Mouse (Mus musculus): ENCODE data around the gene Phactr3.

Phactr3 gene

DNA sequence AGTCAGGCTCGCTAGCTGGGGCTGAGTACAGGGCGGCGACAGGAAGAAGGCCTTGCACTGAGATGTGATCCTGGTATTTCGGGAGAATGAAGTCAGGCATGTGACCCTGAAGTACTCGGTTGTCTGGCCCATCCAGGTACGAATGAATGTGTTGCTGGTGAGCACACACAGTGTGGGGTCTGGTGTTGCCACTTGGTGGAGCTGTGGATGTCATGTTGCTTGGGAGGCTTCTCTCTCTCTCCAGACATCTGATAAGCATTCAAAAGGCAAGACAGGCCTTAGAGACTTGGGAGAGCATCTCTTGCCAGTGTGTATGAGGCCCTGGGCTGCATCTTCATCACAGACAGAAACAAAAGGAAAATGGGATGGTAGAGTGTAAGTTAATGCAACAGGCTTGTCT, 77.3 kb downstream of the Phactr3 start:
- DNase-seq = no peak

DNA sequence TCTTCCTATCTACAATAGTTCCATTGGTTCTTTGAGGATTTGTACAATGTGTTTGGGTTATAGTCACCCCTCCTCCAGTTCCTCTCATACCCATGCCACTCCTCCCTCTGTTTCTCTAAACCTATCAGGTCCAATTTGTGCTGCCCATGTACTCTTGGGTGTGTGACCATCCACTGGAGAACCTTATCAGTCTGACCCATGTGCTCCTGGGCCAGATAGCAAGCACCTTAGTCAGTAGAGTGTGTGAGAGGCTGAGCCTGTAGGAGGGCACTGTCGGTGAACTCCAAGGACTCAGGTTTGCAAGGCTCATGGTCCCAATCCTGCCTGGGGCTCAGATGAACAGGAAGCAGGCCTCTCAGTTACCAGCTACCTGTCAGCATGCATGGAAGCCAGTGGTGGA, 78.8 kb downstream of the Phactr3 start:
- DNase-seq = no peak

DNA sequence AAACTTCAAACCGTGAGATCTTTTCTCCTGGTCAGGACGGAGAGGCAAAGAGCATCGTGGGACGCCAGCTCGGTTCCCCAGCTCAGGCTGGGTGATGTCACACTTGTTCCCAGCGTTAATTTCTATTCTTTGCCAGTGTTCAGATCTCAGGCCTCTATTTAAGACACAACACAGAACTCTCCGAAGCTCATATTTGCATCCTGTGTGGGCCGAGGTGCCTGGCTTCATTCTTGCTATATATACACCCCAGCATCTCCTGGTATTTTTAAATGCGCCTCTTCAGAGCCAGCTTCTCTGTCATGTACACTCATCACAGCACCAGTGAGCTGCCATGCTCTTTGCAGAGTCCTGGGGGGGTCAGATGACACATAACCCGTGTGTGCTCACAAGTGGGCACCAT, 85.7 kb downstream of the Phactr3 start:
- no peak for DNase-seq

DNA sequence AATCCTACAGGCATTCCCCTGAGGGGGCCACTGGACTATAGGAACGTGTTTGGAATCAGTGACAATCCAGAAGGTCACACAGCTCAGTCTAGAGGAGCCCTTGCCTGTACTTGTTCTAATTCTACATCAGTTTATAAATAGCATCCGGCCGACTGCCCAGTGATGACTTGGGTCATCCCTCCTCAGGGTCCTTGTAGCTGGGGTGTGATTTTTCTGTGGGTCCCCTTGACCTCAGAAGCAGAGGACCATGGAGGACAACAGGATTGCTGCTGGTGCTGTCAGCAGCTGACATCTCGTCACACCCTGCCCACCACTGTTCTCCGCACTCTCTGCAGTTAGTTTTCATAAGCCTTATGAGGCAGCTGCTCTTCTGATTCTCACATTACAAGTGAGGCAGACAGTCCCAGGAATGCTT, 89.4 kb downstream of the Phactr3 start:
- DNase-seq = no peak

DNA sequence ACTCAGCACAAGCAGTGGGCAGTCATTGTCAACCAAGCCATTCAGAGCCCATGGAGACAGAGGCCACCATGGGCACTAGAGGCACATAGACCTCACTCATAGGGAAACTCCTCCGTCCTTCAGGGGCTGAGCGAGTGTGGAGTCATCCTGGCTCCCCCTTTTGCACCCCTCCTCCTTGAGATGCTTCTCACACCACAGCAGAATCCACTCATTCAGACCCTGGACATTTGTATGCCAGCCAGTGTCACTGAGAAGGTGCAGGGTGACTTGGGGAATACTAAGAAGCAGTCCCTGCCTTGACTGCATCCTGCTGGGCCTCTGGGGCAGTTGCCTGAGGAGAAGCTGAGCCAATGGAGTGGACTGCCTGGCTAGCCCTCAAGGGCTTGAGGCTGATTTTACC, 95.1 kb downstream of the Phactr3 start:
- no peak for DNase-seq

DNA sequence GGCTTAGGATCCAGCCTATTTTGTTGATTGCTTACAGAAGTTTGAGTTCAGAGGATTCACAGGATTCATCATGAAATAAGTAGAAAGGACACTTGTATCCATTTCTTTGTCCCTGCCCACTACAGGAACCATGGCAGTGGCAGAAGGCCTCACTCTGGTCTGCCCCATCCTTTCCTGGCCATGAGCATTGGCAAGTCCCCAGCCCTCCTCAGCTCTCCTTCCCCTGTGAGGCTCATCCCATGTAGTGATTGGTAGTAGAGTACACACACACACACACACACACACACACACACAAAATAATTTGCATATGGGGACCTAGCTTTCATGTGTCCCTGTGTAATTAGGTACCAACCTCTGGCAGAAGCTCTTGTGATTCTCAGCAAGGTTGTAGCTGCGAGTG, 95.8 kb downstream of the Phactr3 start:
- no peak for DNase-seq

DNA sequence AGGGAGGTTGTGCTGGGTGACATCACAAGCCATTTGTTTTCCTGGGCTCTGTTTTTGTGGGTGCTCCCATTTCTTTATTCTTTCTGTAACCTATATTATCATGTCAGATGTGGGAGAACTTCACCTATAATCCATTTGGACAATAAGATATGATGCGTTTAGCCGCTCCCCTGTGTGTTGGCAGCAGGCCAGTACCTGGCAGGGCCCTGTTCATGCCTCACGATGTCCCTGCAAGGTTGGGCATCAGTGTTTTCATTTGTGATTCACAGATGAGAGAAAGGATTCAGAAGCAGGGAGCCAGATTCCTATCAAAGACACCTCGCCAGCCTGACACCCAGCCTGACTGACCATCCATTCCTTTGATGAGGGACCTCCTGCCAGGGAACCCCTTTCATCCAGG, 99.7 kb downstream of the Phactr3 start:
- DNase-seq = no peak

DNA sequence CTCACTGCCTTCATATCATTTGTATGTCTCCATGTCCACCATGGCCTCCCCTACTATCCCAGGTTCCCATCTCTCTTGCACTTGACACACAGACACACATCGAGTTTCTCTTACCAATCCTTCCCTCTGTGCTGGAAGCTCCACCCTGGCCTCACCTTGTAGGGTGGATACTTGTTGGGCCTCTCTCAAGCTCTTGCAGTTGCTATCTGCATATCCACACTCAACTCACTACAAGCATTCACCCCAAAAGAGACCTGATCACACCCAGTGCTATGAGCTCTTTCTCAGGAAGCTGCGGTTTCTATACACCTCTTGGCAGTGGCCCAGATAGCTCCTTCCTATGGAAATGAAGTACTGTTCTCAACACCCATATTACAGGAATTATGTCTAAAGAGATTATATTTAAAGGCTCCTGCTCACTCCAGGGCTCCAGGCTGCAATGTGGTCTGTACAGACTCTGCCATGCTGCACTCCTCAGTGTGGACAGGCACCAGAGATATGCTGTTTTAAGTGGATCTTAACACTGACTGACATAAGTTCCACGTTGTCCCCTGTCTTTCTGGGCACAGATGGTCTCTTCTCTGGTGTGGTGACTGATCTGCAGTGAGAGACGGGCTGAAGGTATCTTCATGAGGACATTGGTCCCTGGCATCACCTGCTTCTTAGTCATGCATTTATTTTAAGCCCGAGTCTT, 100.8 kb downstream of the Phactr3 start:
- no peak for DNase-seq

DNA sequence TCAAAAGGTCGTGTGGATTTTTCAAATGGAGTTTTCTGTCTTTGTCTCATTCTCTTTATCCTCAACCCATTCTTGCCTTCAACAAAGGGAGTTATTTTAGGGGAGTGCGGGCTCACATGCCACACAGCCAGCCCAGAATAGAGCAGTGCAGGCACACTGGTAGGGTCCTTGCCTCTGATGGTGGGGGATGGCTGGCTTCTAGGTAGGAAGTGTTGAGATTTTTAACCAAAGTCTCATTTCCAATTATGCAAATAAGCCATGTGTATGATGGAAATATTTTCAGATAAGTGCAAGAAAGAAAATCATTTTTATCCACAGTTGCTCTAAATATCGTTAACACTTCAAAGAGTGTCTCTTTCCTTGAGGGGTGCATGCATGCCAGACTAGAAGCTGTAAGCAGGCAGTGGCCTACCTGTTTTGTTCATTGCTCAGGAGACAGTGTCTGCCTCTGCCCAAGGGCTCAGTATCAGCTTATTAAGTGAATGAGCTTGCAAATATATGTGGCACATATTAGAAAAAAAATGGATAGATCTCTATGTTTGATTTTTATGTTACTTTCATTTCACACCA, 101.5 kb downstream of the Phactr3 start:
- DNase-seq = no peak

DNA sequence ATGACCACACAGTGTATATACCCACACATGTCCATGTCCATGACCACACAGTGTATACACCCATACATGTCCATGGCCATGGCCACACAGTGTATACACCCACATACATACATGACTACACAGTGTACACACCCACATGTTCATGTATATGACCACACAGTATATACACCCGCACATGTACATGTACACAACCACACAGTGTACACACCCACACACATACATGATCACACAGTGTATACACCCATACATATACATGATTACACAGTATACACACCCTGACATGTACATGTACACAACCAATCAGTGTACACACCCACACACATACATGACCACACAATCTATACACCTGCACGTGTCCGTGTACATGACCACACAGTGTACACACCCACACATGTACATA, 102.2 kb downstream of the Phactr3 start:
- DNase-seq = no peak

DNA sequence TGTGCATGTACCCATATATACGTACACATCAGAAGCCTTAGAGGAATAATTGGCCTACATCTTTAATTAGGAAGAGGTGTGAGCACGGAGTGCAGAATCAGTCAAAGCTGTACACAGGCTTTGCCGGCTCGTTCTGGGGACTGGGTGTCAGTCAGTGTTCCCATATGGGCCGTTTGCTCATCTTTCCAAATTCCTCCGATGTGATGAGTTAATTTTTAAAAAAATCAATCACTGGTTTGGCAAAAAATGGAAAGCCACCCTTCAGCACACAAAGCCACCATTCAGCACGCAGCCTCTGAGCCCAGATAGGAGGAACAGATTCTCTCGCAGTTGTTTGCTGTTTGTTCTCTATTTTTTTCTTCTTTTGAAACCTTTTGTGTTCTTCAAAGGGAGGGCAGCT, 110.5 kb downstream of the Phactr3 start:
- DNase-seq = no peak

DNA sequence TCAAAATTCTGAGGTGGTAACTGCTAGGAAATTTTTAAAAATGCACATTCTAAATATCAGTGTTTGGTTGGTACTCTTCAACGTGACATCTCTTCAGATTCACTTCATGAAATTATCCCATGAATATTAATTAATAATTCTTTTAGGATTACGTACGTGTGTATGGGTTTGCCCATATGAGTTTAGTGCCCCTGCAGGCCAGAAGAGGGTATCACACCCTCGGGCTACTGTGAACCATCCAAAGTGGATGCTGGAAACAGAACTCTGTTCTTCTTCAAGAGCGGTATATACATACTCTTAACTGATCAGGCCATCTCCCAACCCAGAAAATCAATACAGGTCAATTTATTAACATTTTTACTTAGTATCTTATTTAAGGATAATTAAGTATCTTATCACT, 114.7 kb downstream of the Phactr3 start:
- DNase-seq = no peak

DNA sequence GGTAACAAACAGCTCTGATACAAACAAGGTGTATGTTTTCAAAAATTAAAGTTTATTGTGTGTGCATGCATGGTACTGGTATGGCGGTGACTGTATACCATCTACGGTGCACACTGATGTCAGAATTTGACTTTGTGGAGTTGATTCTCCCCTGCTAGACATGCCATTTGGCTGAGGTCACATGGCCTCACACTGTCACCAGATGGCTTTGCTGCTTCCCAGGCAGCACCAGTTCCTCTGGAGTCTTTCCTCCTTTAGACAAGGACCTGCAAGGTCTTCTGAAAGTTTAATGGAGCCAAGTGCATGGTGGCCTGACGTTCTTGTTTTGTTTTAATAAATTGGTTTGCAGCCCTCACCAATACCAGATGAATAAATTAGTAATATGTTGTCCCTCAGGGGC, 118.3 kb downstream of the Phactr3 start:
- DNase-seq = no peak

DNA sequence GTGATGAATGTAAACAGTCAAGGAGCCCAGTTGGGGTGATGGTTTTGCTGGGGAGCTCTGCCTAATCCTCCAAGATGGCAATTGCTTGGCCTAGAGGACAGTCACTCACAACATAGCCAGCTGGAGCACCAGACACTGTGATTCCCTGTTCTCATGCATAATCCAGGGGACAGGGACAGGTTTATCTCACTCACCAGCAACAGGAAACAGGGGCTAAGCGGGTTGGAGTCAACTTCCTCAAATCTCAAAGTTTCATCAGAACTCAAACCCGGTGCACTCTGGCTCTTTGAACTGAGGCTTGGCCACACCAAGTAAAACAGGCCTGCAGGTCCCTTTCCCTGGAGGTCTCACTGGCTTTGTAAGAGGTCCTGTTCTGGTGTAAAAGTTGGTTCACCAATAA, 119.7 kb downstream of the Phactr3 start:
- no peak for DNase-seq

DNA sequence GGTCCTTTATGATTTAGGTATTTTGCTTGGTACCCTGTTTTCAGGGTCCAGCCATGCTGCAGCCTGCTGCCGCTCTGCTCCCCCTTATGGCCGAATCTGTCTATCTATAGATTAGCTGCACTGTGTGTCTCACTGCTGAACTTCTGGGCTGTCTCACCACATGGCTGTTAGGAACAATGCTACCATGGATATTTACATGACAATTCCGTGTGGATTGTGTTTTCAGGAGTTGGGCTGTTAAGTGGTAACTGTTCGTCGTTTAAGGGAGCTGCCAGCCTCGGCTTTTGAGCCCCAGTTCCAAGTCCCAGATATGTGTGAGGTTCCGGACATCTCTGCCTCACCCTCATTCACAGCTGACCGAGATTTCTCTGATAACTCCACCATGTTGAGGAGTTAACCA, 122.1 kb downstream of the Phactr3 start:
- no peak for DNase-seq

DNA sequence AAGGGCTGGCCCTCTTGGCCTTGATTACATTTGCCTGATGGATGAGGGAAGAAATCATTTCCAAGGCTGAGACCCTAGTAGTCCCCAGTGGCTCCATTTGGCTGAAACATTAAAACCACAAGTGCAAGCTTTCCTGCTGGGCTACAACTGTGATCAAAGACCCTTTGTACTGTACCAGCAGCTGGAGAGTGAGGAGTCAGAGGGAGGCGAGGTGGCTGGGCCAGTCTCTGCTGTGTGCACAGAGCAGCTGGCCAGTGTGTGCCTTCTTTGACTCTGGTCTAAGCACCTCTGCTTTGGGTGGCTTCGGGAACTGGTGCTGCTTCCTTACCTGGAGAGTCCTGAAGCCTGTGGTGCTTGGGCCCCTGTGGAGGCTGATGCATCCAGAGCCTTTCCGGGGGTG, 122.6 kb downstream of the Phactr3 start:
- DNase-seq = no peak

DNA sequence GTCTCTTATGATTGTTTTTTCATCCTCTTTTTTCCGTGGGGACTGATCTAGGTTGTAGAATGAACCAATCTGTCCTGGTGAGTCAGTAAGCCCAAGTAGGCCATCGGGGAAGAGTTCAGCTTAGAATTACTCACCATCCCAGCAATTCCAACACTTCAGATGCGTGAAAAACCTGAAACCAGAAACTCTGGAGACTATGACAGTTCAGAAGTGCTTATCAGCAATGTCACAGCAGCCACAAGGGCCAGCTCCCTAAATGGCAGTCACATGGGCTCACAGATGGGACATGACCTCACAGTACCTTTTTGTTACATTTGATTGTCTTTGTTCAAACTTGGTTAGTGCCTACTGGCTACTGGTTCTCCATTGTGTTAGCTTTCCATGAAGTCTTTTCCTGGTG, 124.2 kb downstream of the Phactr3 start:
- no peak for DNase-seq

DNA sequence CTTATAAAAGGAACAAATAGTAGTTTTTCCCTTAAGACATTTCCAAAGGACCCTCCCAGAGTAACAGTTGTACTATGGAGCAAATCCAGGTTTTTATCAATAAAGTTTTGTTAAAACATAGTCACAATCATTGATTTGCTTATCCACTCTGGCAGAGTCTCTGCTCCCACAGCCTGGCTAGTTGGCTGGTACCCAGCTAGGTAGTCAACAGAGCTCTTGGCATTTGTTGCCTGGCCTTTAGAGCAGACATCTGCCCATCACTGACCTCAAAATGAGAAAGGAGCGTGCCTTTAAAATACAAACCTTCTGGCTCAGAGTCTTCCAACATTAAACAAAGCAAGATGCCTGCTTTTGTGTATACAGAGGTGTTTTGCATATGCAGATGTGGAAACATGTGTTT, 126.1 kb downstream of the Phactr3 start:
- no peak for DNase-seq

DNA sequence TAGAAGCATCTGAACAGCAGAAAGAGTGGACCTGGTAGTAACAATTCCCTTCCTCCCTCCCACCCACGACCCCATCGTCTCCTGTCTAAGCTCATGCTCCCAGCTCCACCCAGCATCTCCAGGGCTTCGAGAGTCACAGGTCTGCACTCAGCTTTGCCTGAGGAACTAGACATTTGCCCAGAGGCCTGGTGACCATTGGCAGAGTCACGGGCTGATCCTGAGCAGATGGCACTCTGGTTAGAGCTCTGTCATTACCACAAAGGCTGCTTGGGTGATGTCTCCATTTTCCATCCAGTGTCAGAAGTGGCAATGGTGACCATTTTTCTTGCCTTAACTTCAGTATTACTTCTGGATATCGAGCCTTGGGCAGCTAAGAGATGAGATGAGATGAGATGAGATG, 127.1 kb downstream of the Phactr3 start:
- no peak for DNase-seq

DNA sequence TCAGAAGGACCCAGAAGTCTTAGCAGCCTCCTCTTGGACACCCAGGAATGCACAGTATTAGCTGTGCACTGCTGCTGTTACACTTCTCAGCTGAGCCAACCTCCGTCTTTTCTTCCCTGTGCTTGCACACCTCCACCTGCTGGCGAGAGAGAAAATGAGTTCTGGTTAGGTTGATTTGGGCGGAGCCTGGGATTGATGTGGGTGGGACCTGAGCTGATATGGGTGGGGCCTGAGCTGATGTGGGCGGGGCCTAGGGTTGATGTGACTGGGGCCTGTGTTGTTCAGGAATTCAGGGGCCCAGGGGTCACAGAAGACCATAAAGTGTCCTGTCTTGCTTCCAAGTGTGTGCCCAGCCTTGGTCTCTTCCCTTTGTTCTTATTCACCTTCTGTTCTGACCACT, 128.0 kb downstream of the Phactr3 start:
- no peak for DNase-seq

DNA sequence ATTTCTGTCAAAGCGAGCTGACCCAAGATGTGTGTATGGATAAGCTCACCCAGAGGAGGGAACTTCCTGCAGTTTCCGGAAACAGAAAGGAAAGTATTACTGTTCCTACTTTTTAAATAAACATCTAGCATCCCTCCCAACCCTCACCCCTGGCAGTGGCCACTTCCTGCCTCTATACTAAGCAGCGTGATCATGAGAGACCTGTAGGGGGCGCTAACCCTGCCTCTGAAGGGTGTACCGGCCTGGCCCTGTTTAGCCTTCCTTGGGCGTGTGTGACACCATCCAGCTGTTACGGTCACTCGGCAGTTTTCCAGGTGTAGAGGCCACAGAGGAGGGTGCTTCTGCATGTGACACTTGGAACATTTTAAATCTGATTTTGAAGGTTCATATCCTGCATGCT, 128.5 kb downstream of the Phactr3 start:
- DNase-seq = no peak

DNA sequence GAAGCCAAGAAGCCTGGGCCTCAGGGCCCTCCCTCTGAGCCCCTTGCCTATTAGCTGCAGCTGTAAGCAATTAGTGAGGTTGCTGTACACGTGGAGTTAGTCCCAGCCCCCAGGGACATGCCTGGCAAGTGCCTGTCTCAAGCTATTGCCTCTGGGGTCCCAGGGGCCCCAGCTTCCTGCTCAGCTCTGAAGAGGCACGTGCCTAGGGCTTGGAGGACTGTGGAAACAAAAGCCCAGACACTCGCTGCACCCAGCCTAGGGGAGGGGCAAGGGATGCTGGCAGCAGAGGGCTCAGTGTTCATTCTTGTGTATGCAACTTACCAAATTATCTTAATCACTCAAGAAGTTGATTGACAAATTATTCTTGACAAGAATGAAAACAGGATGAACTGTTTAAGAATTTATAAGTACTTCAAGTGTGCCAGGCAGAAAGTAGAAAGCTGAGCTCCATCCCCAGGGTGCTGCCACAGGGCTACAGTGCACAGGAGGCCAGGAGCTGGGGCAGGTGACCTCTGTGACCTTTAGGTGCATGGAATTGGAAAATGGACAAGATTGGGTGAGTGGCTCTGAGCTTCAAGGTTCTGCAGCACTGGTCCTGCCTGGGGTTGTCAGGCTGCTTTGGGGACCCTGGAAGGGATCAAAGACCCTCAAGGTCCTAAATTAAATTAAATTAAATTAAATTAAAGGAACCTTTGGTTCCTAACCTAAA, 138.5 kb downstream of the Phactr3 start:
- DNase-seq = no peak

DNA sequence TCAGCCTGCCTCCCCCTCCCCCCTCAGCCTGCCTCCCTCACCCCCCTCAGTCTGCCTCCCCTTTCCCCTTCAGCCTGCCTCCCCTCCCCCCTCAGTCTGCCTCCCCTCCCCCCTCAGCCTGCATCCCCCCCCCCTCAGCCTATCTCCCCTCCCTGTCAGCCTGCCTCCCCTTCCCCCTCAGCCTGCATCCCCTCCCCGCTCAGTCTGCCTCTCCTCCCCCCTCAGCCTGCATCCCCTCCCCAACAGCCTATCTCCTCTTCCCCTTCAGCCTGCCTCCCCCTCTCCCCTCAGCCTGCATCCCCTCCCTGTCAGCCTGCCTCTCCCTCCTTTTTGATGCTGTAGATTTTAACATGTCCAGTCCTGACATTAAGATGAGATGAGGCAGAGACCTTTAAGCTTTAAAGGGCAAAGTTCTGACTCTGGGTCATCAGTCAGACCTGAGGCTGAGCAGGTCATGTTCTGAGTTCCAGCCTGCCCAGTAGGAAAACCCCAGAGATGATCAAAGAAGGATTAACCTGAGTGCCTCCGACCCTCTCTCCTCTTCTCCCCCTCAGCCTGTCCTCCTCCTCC, 139.3 kb downstream of the Phactr3 start:
- no peak for DNase-seq

DNA sequence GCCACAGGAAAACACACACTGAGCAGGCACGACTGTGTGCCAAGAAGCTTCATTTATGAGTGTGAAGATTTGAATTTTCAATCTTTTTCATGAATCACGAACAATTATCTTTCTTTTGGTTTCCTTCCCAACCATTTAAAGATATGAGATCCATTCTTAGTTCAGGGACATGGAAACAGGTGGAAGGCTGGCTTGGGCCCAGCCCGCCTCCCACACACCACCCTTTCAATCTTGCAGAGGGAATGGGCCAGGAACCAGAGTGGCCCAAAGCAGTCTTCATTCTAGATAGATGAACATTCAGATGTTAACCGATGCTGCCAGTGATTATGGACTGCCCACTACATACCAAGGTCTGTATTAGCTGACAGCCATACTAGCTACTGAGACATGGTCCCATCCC, 144.3 kb downstream of the Phactr3 start:
- no peak for DNase-seq
